Mouse (Mus musculus) gastrocnemius, postnatal 10 days (tissue): ENCODE results near the gene Phf2. TPM values are rescaled to one million over a fixed set of nuclear protein-coding genes. Genes with fewer than 3 reads are reported as not detected.

ENCODE experiments used
- total RNA-seq, 2 experiments: library from RNA; stranded (reverse); gene quantifications; 2 replicates each; pipeline ENCODE4 v1.2.3; 2021

Phf2 gene
- total RNA-seq, 2 experiments from 2014 or later: 26.8 to 30.3 TPM

Other genes with a start within 250 kb of the Phf2 start
- 10 to 100 TPM in 1 of 2 experiments, 1 to 10 TPM in 1; 8.1 to 10.4 TPM for gene Ptpdc1, start 245.5 kb downstream of the Phf2 start, total RNA-seq
- gene Barx1, start 208.1 kb downstream of the Phf2 start, total RNA-seq: not detected
- 100 to 1,000 TPM in 1 of 2 experiments, 10 to 100 TPM in 1; 96.4 to 101 TPM for gene Fam120a, start 96.9 kb upstream of the Phf2 start, total RNA-seq